Mouse (Mus musculus): ENCODE measurements around the gene Gpr132. TPM values are rescaled to one million over a fixed set of nuclear protein-coding genes. Genes with fewer than 3 reads are reported as not detected.

Gene Gpr132
- polyA plus RNA-seq, 1 experiment: 15.8 TPM

GRCm38 (mm10) chr12:112806044-112806443, 62.0 kb downstream of the Gpr132 start:
- Histone ChIP-seq H3K27ac (ENCODE audit: control insufficient read depth, insufficient read depth, low read depth, low read length, poor library complexity) (no peak overlapping the region), H3K4me1 (ENCODE audit: control insufficient read depth, insufficient read depth, low read length) (0 out of 2 replicates have a peak, but pooled peaks cover 2% of the 10 kb centered on the region), H3K4me3 (replicated peaks; ENCODE audit: control insufficient read depth, low read depth, low read length) (no peak overlapping the region)
- 24% methylated on average over 6 of the region's 6 CpGs for WGBS
- TF ChIP-seq CTCF (IDR thresholded peaks at IDR 0.05; ENCODE audit: control insufficient read depth, insufficient read depth, low read length): no peak

DNA sequence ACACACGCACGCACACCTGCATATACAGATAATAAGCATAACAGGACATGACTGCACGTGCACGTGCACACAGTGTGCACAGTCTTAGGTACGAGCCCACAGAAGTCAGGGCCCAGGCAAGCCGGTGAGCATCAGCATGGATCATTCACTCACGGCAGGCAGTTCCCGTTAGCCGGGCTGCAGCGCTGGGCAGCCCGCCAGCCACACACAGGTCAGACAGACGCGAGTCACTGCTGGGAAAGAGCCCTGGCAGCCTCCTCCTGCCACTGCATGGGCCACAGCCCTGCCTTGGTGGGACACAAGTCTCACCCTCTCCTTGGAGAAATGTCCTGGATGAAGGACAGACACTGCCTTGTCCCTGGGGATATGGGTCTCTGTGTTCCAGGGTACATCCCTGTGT, 64.0 kb downstream of the Gpr132 start:
- no peaks in the 10 kb centered on the region for H3K4me1 ChIP-seq (ENCODE audit: control insufficient read depth, insufficient read depth, low read length)
- WGBS: 17% methylated on average over 13 of the region's 13 CpGs
- TF ChIP-seq CTCF (IDR thresholded peaks at IDR 0.05; ENCODE audit: control insufficient read depth, insufficient read depth, low read length): no peak
- TF ChIP-seq POLR2A (IDR thresholded peaks at IDR 0.05; ENCODE audit: borderline replicate concordance, control insufficient read depth, low read depth, low read length): no peak

GRCm38 (mm10) chr12:112802917-112803316, 65.1 kb downstream of the Gpr132 start:
- no peaks in the 10 kb centered on the region for H3K4me1 ChIP-seq (ENCODE audit: control insufficient read depth, insufficient read depth, low read length)
- H3K4me3 ChIP-seq (replicated peaks; ENCODE audit: control insufficient read depth, low read depth, low read length): no peak overlapping the region
- no peak for TF ChIP-seq CTCF (IDR thresholded peaks at IDR 0.05; ENCODE audit: control insufficient read depth, insufficient read depth, low read length)
- no peak for TF ChIP-seq POLR2A (IDR thresholded peaks at IDR 0.05; ENCODE audit: borderline replicate concordance, control insufficient read depth, low read depth, low read length)
- 37% methylated on average over 3 of the region's 3 CpGs for WGBS
- H3K27ac ChIP-seq (ENCODE audit: control insufficient read depth, insufficient read depth, low read depth, low read length, poor library complexity): no peak overlapping the region

More for the DNA sequence above, 64.0 kb downstream of the Gpr132 start:
- Histone ChIP-seq H3K4me3 (replicated peaks; ENCODE audit: control insufficient read depth, low read depth, low read length) (no peak overlapping the region), H3K27ac (ENCODE audit: control insufficient read depth, insufficient read depth, low read depth, low read length, poor library complexity) (no peak overlapping the region)

DNA sequence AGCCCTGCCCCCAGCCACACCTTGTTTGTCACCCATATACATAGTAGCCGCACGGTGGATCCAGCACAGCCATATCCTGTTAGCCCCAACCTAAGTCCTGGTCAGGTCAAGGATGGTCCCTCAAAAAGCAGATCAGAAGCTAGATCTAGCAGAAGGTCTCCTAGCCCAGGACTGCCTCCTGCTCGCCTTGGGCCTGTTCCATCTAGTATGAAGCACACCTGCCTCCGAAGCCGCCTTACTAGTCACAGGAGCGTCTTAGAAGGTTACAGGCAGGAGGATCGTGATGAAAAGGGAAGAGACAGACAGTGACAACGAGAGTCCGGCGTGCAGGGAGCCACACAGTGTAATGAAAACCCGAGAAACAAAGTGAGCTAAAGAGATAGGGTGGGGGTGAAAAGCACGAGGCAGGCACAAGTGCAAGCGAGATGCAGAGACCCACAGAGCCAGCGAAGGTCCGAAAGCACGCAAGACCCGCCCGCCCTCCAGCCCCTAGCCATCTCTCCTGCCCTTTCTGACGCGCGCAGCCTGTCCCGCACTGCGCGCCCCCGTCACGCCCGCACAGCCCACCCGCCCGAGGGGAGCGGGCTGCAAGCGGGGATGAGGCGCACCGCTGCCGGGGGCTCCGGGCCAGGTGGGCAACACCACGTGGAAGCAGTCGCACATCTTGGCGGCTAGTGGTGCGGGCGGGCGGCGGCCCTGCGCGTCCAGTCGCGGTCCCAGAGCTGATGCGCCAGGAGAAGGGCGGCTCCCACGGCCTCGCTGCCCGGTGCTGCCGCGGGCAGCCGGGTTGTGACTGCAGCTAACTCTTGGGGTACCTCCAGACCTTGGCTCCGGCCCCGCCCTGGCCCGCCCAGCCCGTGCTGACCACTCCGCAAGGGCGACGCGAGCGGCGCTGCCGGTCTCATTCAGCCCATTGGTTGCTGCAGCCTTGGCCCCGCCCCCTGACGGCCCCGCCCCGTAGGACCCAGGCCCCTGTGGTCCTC, 65.9 kb downstream of the Gpr132 start, which contains the start of gene Ahnak2:
Gene Ahnak2, minus strand, starts transcription at position 794 of the 983 bp plus-strand sequence.
- Histone ChIP-seq H3K27ac (ENCODE audit: control insufficient read depth, insufficient read depth, low read depth, low read length, poor library complexity) (no peak within 1 kb of the TSS), H3K4me1 (ENCODE audit: control insufficient read depth, insufficient read depth, low read length) (no peaks in the 10 kb centered on the region), H3K4me3 (replicated peaks; ENCODE audit: control insufficient read depth, low read depth, low read length) (no peak within 1 kb of the TSS)
- 6% methylated on average over 66 of the region's 69 CpGs for WGBS
- no peak for TF ChIP-seq POLR2A (IDR thresholded peaks at IDR 0.05; ENCODE audit: borderline replicate concordance, control insufficient read depth, low read depth, low read length)
- TF ChIP-seq CTCF (IDR thresholded peaks at IDR 0.05; ENCODE audit: control insufficient read depth, insufficient read depth, low read length): no peak

Other genes starting within 250 kb of the Gpr132 start
- 21.0 and 44.8 TPM in 2 replicates for gene Adssl1, start 248.2 kb downstream of the Gpr132 start, polyA plus RNA-seq (2011; ENCODE audit: insufficient read depth, insufficient read length, low replicate concordance, missing spikeins)
- 47.7 and 81.1 TPM in 2 replicates for gene Siva1, start 223.5 kb downstream of the Gpr132 start, polyA plus RNA-seq (2011; ENCODE audit: insufficient read depth, insufficient read length, low replicate concordance, missing spikeins)
- gene Akt1, start 193.3 kb downstream of the Gpr132 start, polyA plus RNA-seq (2011; ENCODE audit: insufficient read depth, insufficient read length, low replicate concordance, missing spikeins): 39.8 and 56.1 TPM in 2 replicates
- 2.6 and 5.1 TPM in 2 replicates for gene Zbtb42, start 189.4 kb downstream of the Gpr132 start, polyA plus RNA-seq (2011; ENCODE audit: insufficient read depth, insufficient read length, low replicate concordance, missing spikeins)
- gene Cep170b, start 147.8 kb downstream of the Gpr132 start, polyA plus RNA-seq (2011; ENCODE audit: insufficient read depth, insufficient read length, low replicate concordance, missing spikeins): 0.29 and 5.8 TPM in 2 replicates
- gene Pld4, start 107.6 kb downstream of the Gpr132 start, polyA plus RNA-seq (2011; ENCODE audit: insufficient read depth, insufficient read length, low replicate concordance, missing spikeins): 62.4 and 128 TPM in 2 replicates
- gene Ahnak2, start 65.6 kb downstream of the Gpr132 start, polyA plus RNA-seq (2011; ENCODE audit: insufficient read depth, insufficient read length, low replicate concordance, missing spikeins): 1.4 TPM in 1 of 2 replicates, not detected in the other
- 1.9 TPM in 1 of 2 replicates, not detected in the other for gene Clba1, start 59.3 kb downstream of the Gpr132 start, polyA plus RNA-seq (2011; ENCODE audit: insufficient read depth, insufficient read length, low replicate concordance, missing spikeins)
- 23.4 and 40.6 TPM in 2 replicates for gene Cdca4, start 38.8 kb downstream of the Gpr132 start, polyA plus RNA-seq (2011; ENCODE audit: insufficient read depth, insufficient read length, low replicate concordance, missing spikeins)
- 0.77 and 6.4 TPM in 2 replicates for gene Jag2, start 61.5 kb upstream of the Gpr132 start, polyA plus RNA-seq (2011; ENCODE audit: insufficient read depth, insufficient read length, low replicate concordance, missing spikeins)
- gene Nudt14, start 73.9 kb upstream of the Gpr132 start, polyA plus RNA-seq (2011; ENCODE audit: insufficient read depth, insufficient read length, low replicate concordance, missing spikeins): 7.3 and 31.0 TPM in 2 replicates
- 3.3 and 6.3 TPM in 2 replicates for gene Btbd6, start 108.3 kb upstream of the Gpr132 start, polyA plus RNA-seq (2011; ENCODE audit: insufficient read depth, insufficient read length, low replicate concordance, missing spikeins)
- 54.8 and 94.0 TPM in 2 replicates for gene Brf1, start 132.5 kb upstream of the Gpr132 start, polyA plus RNA-seq (2011; ENCODE audit: insufficient read depth, insufficient read length, low replicate concordance, missing spikeins)
- gene Pacs2, start 146.3 kb upstream of the Gpr132 start, polyA plus RNA-seq (2011; ENCODE audit: insufficient read depth, insufficient read length, low replicate concordance, missing spikeins): 25.9 and 33.7 TPM in 2 replicates
- gene Tex22, start 206.3 kb upstream of the Gpr132 start, polyA plus RNA-seq (2011; ENCODE audit: insufficient read depth, insufficient read length, low replicate concordance, missing spikeins): 1.3 and 3.0 TPM in 2 replicates
- 17.9 and 20.9 TPM in 2 replicates for gene Mta1, start 230.1 kb upstream of the Gpr132 start, polyA plus RNA-seq (2011; ENCODE audit: insufficient read depth, insufficient read length, low replicate concordance, missing spikeins)

All from bone marrow, adult 2 months (tissue).